Mouse (Mus musculus) embryo, embryonic 10 days (tissue): ENCODE data around the gene Stat5a.

Experiments
- DNase-seq: peaks from one replicate; pipeline ENCODE4 v3.0.0-alpha.2; 2015; ENCODE audit warnings: low spot score

Gene Stat5a

GRCm38 (mm10) chr11:100836923-100837702 is 22.0 kb upstream of the Stat5a start:
- DNase-seq = no peak

GRCm38 (mm10) chr11:100838894-100839293 is 20.3 kb upstream of the Stat5a start:
- no peak for DNase-seq

- no peak for DNase-seq
Observed at GRCm38 (mm10) chr11:100839523-100839922, 19.6 kb upstream of the Stat5a start.

GRCm38 (mm10) chr11:100840866-100841265 is 18.3 kb upstream of the Stat5a start:
- no peak for DNase-seq

GRCm38 (mm10) chr11:100842025-100842424 is 17.1 kb upstream of the Stat5a start:
- no peak for DNase-seq

- DNase-seq = no peak
Observed at GRCm38 (mm10) chr11:100843070-100843669, 16.0 kb upstream of the Stat5a start.

- DNase-seq = no peak
Observed at GRCm38 (mm10) chr11:100844121-100844520, 15.0 kb upstream of the Stat5a start.

- DNase-seq = no peak
Observed at GRCm38 (mm10) chr11:100845793-100846192, 13.4 kb upstream of the Stat5a start.

- no peak for DNase-seq
Observed at GRCm38 (mm10) chr11:100847572-100847971, 11.6 kb upstream of the Stat5a start.

GRCm38 (mm10) chr11:100848080-100848479 is 11.1 kb upstream of the Stat5a start:
- no peak for DNase-seq

- no peak for DNase-seq
Observed at GRCm38 (mm10) chr11:100848789-100849379, 10.3 kb upstream of the Stat5a start.

- DNase-seq = no peak
Observed at GRCm38 (mm10) chr11:100849456-100850037, 9.6 kb upstream of the Stat5a start.

- peak; percentile 72 for DNase-seq
Observed at GRCm38 (mm10) chr11:100850038-100850777, 8.9 kb upstream of the Stat5a start, which contains the start of gene Stat5b. Gene Stat5b, minus strand, starts transcription at chr11:100850724.

GRCm38 (mm10) chr11:100850778-100851528 is 8.2 kb upstream of the Stat5a start:
- DNase-seq = peak; percentile 73

- DNase-seq = no peak
Observed at GRCm38 (mm10) chr11:100852088-100852487, 7.1 kb upstream of the Stat5a start.

GRCm38 (mm10) chr11:100853018-100853417 is 6.1 kb upstream of the Stat5a start:
- no peak for DNase-seq

- no peak for DNase-seq
Observed at GRCm38 (mm10) chr11:100854268-100854667, 4.9 kb upstream of the Stat5a start.

- DNase-seq = no peak
Observed at GRCm38 (mm10) chr11:100855178-100855577, 4.0 kb upstream of the Stat5a start.

- no peak for DNase-seq
Observed at GRCm38 (mm10) chr11:100857960-100858359, 1.2 kb upstream of the Stat5a start.

- no peak for DNase-seq
Observed at GRCm38 (mm10) chr11:100859579-100860075, 476 bp downstream of the Stat5a start.
